Mouse (Mus musculus): ENCODE measurements around the gene Coq6. TPM values are rescaled to one million over a fixed set of nuclear protein-coding genes. Genes with fewer than 3 reads are reported as not detected.

The Coq6 gene
- 36.0 and 42.9 TPM in 2 replicates for polyA plus RNA-seq (2012; rRNA removed)

GRCm38 (mm10) chr12:84361555-84362489 lies at the start of gene Coq6, which contains the start of gene Fam161b:
TSS of gene Coq6 (plus strand) at chr12:84361657.
TSS of gene Fam161b (minus strand) at chr12:84361833.

DNA sequence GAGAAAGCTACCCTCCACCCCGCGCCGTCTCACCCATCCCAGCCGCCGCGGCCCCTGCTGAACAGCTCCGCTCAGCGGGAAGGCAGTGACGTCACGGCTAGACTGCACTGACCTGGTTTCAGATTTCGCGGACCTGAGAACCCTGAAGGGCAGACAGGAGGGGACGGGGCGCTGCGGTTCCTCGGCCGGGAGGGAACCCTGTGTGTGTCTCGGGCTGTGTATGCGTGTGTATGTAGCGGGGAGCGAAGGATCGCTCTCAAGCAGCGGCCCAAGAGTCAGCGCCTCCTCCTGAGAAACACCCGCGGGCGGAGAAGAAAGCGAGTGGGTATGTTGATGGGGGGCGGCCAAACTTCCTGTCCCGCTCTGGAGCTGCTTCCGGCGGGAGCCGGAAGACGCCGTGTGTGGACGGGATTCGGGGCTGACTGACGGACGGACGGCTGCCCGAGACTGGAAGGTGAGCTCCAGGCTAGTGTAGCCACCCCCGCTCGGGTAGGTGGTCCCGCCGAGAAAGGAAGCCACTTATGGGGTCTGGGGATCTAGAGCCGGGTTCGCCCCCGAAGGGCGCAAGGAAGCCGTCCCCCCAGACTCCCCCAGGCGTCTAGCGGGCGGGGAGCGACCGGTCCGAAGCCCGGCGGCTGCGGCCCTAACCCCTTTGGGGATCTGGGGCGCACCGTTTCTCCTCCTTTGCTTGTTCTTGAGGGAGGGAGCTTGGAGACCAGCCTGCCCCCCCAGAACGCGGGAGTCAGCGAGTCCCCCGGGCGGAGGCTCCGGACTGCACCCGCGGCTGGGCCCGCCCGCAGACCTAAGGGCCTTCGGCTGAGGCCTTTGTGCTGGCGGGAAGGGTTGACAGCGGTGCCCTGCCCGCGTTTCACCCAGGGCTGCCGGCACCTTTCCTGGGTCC lies 44.5 kb upstream of the Coq6 start, which contains the start of gene Zfp410:
Gene Zfp410 (plus strand): TSS at position 132 of the 901 bp plus-strand sequence.

DNA sequence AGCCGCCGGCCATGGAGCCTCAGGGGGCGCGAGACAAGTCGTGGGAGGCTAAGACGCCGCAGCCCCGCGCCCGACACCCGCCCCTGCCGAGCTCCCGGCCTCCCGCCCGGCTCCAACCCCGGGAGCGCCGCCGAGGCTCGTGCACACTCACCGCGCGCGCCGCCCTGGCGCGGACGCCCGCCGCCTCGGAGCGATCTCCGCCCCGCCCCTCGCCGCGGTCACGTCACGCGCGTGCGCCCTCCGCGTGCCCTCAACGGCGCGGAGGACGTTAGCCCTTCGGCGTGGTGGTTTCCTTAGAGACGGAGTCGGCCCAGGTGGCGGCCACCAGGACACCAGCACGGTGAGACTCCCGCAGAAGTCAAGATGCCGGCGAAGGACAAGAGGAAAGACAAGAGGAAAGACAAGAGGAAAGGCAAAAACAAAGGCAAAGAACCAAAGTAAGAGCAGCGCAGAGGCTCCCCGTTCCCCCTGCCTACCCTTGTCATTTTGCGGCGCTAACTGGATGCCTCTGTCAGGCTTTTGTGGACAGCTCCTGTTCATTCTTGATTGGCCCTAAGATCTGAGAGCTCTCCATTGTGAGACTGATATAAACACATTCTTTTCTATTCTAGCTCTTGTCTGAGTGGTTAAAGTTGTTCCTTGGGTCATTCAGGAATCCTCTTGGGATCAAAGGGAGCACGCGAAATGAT lies 47.5 kb downstream of the Coq6 start, which contains the start of the genes Entpd5 and Bbof1:
Gene Entpd5 (minus strand): TSS at position 211 of the 689 bp plus-strand sequence.
Gene Bbof1 (plus strand): TSS at position 253 of the 689 bp plus-strand sequence.

GRCm38 (mm10) chr12:84416834-84417604 lies 55.6 kb downstream of the Coq6 start, which contains the start of gene Rnf113a2:
TSS of gene Rnf113a2 (plus strand) at chr12:84417196.

Other genes with a start within 250 kb of the Coq6 start
- 0.97 and 1.4 TPM in 2 replicates for gene Dnal1, start 247.3 kb upstream of the Coq6 start, polyA plus RNA-seq (2012; rRNA removed)
- gene Pnma1, start 213.2 kb upstream of the Coq6 start, polyA plus RNA-seq (2012; rRNA removed) = 0.17 and 0.23 TPM in 2 replicates
- 16.2 and 18.4 TPM in 2 replicates for gene Elmsan1, start 142.8 kb upstream of the Coq6 start, polyA plus RNA-seq (2012; rRNA removed)
- 6.3 and 7.1 TPM in 2 replicates for gene Ptgr2, start 76.4 kb upstream of the Coq6 start, polyA plus RNA-seq (2012; rRNA removed)
- 12.9 and 14.4 TPM in 2 replicates for gene Zfp410, start 44.8 kb upstream of the Coq6 start, polyA plus RNA-seq (2012; rRNA removed)
- 0.92 and 1.4 TPM in 2 replicates for gene Fam161b, start 176 bp downstream of the Coq6 start, polyA plus RNA-seq (2012; rRNA removed)
- 26.7 and 27.6 TPM in 2 replicates for gene Entpd5, start 47.4 kb downstream of the Coq6 start, polyA plus RNA-seq (2012; rRNA removed)
- gene Bbof1, start 47.4 kb downstream of the Coq6 start, polyA plus RNA-seq (2012; rRNA removed) = 0.08 TPM in 1 of 2 replicates, not detected in the other
- 3.1 and 3.3 TPM in 2 replicates for gene Rnf113a2, start 55.5 kb downstream of the Coq6 start, polyA plus RNA-seq (2012; rRNA removed)
- gene Aldh6a1, start 89.3 kb downstream of the Coq6 start, polyA plus RNA-seq (2012; rRNA removed) = 5.4 and 5.7 TPM in 2 replicates
- gene Lin52, start 89.8 kb downstream of the Coq6 start, polyA plus RNA-seq (2012; rRNA removed) = 4.9 TPM in 2 replicates
- not detected in 2 replicates for gene Vsx2, start 208.1 kb downstream of the Coq6 start, polyA plus RNA-seq (2012; rRNA removed)